Mouse (Mus musculus) embryonic facial prominence, embryonic 14.5 days (tissue): Measurements from ENCODE around the gene Echdc3. TPM values are rescaled to one million over a fixed set of nuclear protein-coding genes. Genes with fewer than 3 reads are reported as not detected.

Source experiments
- ATAC-seq: fragments of 200-750 bp; cut with Nextera tagmentation; 2 replicates; pipeline ENCODE4 v1.8.0; 2017; ENCODE audit warnings: low read depth, moderate number of reproducible peaks, moderate TSS enrichment
- DNase-seq: peaks from one replicate; pipeline ENCODE4 v3.0.0-alpha.2; 2015; ENCODE audit warnings: low spot score
- H3K27ac ChIP-seq: fragments of 300-500 bp; sonication (generic); replicated peaks from 2 replicates; pipeline ENCODE4 v1.5.1; 2014; ENCODE audit warnings: low read depth, mild to moderate bottlenecking, low read length, moderate library complexity
- H3K27me3 ChIP-seq: fragments of 300-500 bp; sonication (generic); replicated peaks from 2 replicates; pipeline ENCODE4 v1.6.1; 2014; ENCODE audit warnings: low read length; ENCODE audit not compliant: control insufficient read depth, insufficient read depth
- H3K36me3 ChIP-seq: fragments of 300-500 bp; sonication (generic); 2 replicates; pipeline ENCODE4 v1.6.1; 2014; ENCODE audit warnings: low read length, mixed read lengths; ENCODE audit not compliant: control insufficient read depth, insufficient read depth
- H3K4me1 ChIP-seq: fragments of 300-500 bp; sonication (generic); 2 replicates; pipeline ENCODE4 v1.6.1; 2014; ENCODE audit warnings: antibody characterized with exemption, low read length; ENCODE audit not compliant: control insufficient read depth, insufficient read depth
- H3K4me2 ChIP-seq: fragments of 300-500 bp; sonication (generic); 2 replicates; pipeline ENCODE4 v1.6.1; 2014; ENCODE audit warnings: low read depth, mild to moderate bottlenecking, low read length, moderate library complexity, mixed read lengths
- H3K4me3 ChIP-seq: fragments of 300-500 bp; sonication (generic); 2 replicates; pipeline ENCODE4 v1.5.1; 2014; ENCODE audit warnings: low read depth, mild to moderate bottlenecking, low read length
- H3K9ac ChIP-seq: fragments of 300-500 bp; sonication (generic); 2 replicates; pipeline ENCODE4 v1.6.1; 2014; ENCODE audit warnings: low read depth, mild to moderate bottlenecking, low read length, moderate library complexity, mixed read lengths
- H3K9me3 ChIP-seq: fragments of 300-500 bp; sonication (generic); 2 replicates; pipeline ENCODE4 v1.6.1; 2016; ENCODE audit warnings: low read length; ENCODE audit not compliant: control insufficient read depth
- WGBS: fragments of 180-500 bp; shearing (Covaris S2); extraction: QIAGEN DNeasy Blood & Tissue Kit; methylation state at CpG from one replicate; pipeline ENCODE4 v1.1.7; 2014; 5-methylcytosine and 5-hydroxymethylcytosine counted together
- polyA plus RNA-seq: library from polyadenylated mRNA; unstranded; fragments of >200 nt; fragmentation: Nextera tagmentation; extraction: Ambion mirVana; gene quantifications from 2 replicates; pipeline ENCODE4 v1.2.1, GENCODE M21; 2014

Gene Echdc3
- polyA plus RNA-seq, 1 experiment from 2014 or later: 3.5 TPM

DNA sequence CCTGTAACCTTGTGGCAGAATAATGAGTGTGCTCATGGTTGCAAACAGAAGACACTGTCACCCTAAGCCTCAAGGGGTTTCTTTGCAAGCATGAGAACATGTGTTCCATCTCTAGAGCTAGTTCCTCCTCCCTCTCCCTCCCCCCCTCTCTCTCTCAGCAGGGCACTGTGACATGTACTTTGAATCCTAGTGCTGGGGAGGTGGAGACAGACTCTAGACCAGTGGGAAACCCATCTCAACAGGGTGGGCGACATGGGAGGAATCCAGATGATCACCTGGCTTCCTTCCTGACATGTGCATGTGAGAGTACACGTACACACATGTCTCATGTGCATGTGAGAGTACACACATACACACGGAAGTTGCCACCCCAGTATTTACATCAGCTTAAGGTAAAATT lies 3.1 kb downstream of the Echdc3 start:
- DNase-seq: no peak
- WGBS: 81% methylated on average over 3 of the region's 3 CpGs
- H3K4me3 ChIP-seq: no peak overlapping the region
- H3K9me3 ChIP-seq: no peaks in the 10 kb centered on the region
- no peaks in the 10 kb centered on the region for H3K27me3 ChIP-seq
- ATAC-seq: no peak
- H3K4me1 ChIP-seq: peaks cover 11% of the 10 kb centered on the region
- no peaks in the 10 kb centered on the region for H3K36me3 ChIP-seq
- H3K9ac ChIP-seq: no peak overlapping the region
- no peak overlapping the region for H3K27ac ChIP-seq
- no peak overlapping the region for H3K4me2 ChIP-seq

DNA sequence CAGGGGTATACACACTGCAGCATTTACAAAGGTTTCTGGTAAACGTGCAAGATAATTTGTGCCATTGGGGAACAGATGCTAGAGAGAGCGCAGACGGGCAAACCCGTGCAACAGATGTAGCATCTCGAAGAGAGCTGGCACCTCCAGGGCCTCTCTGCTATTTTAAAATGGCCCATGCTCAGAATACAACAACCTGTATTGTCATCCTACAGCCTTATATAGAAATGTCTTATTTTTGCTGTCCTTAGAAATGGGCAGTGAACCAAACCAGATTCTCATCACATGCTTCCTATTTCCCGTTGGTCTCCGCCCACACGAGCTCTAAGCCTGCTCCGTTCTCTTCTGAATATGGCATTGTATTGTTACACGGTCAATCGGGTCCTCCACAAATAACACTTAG lies 3.7 kb downstream of the Echdc3 start:
- Histone ChIP-seq H3K36me3 (no peaks in the 10 kb centered on the region), H3K4me2 (no peak overlapping the region), H3K27me3 (no peaks in the 10 kb centered on the region), H3K4me1 (peaks cover 11% of the 10 kb centered on the region), H3K4me3 (no peak overlapping the region), H3K27ac (no peak overlapping the region), H3K9ac (no peak overlapping the region), H3K9me3 (no peaks in the 10 kb centered on the region)
- DNase-seq: no peak
- no peak for ATAC-seq
- WGBS: 64% methylated on average over 11 of the region's 11 CpGs

DNA sequence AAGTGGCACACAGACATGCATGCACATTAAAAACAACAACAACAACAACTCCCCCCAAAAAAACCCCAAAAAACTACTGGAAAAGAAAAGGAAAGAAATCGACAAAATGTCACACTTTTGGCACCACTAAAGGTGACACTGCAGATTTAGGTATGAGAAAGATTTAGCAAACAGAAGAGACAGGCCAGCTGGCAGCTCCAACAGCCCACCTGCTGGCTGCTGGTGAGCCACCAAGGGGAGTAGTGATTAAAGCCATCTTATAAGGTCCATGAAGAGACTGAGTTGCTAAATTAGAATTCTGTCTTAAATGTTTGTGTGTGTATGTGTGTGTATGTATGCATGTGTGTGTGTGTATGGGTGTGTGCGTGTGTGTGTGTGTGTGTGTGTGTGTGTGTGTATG lies 5.1 kb downstream of the Echdc3 start:
- Histone ChIP-seq H3K9ac (no peak overlapping the region), H3K9me3 (no peaks in the 10 kb centered on the region), H3K27ac (no peak overlapping the region), H3K4me1 (peaks cover 8% of the 10 kb centered on the region), H3K36me3 (no peaks in the 10 kb centered on the region), H3K27me3 (no peaks in the 10 kb centered on the region), H3K4me3 (no peak overlapping the region), H3K4me2 (no peak overlapping the region)
- WGBS: 95% methylated on average over 2 of the region's 2 CpGs
- ATAC-seq (no peak), DNase-seq (no peak)

DNA sequence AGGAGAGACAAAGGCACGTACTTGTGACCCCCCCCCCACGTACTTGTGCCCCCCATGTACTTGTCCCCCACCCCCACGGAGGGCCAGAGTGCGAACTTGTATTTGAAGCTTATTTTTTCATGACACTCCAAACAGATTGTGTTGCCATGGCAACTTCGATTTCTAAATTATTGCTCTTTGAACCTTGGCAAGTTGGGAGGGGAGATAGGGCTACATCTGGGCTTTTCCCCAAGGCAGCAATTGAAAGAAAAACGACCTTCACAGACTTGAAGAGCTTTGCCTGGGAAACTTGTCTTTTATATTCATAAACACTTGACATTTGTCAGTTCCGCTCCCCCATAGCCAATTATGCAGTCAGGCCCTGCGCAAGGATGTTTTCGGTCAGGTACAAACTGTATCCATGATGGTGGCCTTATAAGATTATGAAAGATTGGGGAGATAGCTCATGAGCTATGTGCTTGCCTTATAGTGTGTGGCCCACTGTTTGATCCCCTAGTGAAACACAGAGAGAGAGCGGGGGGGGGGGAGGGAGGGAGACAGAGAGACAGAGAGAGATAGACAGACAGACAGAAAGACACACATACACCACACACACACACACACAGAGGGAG lies 16.4 kb downstream of the Echdc3 start:
- Histone ChIP-seq H3K4me1 (peaks cover 12% of the 10 kb centered on the region), H3K27me3 (no peaks in the 10 kb centered on the region), H3K4me2 (no peak overlapping the region), H3K9me3 (no peaks in the 10 kb centered on the region), H3K27ac (no peak overlapping the region), H3K9ac (no peak overlapping the region), H3K4me3 (no peak overlapping the region), H3K36me3 (no peaks in the 10 kb centered on the region)
- no peak for DNase-seq
- 44% methylated on average over 9 of the region's 10 CpGs for WGBS
- ATAC-seq: no peak

DNA sequence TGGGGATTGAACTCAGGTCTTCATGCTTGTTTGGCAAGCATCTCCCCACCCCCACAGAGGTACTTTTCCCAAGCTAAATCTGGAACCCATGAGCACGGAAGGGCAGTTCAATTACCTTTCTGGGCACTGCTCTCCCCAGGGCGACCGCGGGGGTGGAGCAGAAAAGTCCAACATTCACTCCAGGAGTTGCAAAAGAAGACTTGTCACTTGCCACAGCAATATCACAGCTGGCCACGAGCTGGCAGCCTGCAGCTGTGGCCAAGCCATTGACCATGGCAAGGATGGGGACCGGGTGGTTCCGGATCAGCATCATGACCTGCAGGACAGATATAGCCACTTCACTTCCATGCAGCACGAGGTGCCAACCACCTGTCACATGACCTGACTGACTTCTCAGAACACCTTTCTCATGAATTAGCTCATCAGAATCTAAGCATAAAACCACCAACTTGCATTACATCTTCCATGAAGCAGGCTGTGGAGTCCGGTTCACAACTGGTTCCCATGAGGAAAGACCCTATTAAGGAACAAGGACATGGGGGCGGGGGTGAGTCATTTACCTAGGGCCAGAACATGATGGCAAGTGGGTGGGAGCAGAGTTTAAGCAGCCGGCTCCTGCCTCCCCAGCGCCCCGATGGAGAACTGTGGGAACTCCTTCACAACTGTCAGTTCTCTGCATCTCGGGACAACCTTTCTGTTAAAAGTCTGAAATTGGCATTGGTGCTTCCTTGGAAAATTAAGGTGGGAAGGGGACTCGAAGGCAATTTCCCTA lies 17.2 kb downstream of the Echdc3 start:
- H3K4me2 ChIP-seq: no peak overlapping the region
- H3K4me1 ChIP-seq: peaks cover 12% of the 10 kb centered on the region
- no peak overlapping the region for H3K9ac ChIP-seq
- no peaks in the 10 kb centered on the region for H3K36me3 ChIP-seq
- no peak overlapping the region for H3K4me3 ChIP-seq
- no peak for ATAC-seq
- no peak overlapping the region for H3K27ac ChIP-seq
- no peak for DNase-seq
- H3K9me3 ChIP-seq: no peaks in the 10 kb centered on the region
- 63% methylated on average over 15 of the region's 15 CpGs for WGBS
- no peaks in the 10 kb centered on the region for H3K27me3 ChIP-seq

DNA sequence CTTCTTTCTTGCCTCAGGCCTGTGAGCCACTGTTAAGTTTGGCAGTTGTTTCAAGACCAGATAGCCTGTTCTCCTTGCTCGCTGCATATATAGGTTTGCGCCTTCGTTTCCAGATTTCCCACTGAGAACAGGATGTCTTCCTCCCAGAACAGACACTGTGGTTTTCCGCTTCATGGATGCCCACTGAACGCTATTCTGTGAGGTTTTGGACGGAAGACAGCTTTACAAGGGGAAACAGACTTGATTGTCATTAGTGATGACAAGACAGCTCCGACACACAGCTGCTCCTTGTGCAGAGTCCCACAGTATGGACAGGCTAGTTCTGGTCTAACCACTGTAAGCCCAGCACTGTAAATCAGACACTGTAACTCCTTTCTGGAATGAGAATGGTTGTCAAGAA lies 18.3 kb downstream of the Echdc3 start:
- no peaks in the 10 kb centered on the region for H3K27me3 ChIP-seq
- H3K9me3 ChIP-seq: no peaks in the 10 kb centered on the region
- H3K4me3 ChIP-seq: no peak overlapping the region
- peaks cover 12% of the 10 kb centered on the region for H3K4me1 ChIP-seq
- 57% methylated on average over 7 of the region's 7 CpGs for WGBS
- H3K27ac ChIP-seq: no peak overlapping the region
- ATAC-seq: no peak
- H3K4me2 ChIP-seq: no peak overlapping the region
- no peak overlapping the region for H3K9ac ChIP-seq
- H3K36me3 ChIP-seq: no peaks in the 10 kb centered on the region
- DNase-seq: no peak

DNA sequence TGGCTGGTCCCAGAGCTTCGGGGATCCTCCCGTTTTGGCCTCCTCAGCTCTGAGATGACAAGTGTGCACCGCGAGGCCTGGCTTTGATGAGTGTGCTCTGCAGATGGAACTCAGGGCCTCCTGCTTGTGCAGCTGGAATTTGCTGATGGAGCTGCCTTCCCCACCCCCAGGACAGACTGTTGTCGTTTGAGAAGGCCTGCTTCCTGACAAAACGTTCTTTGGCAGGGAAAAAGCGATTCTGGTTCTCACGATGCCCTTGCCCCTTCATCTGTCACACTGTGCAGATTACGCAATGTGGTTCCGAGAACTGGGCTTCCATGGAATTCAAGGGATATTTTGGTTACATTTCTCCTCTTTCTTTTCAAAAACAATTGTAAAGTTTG lies 19.3 kb downstream of the Echdc3 start:
- no peak for ATAC-seq
- no peaks in the 10 kb centered on the region for H3K27me3 ChIP-seq
- H3K4me2 ChIP-seq: no peak overlapping the region
- 35% methylated on average over 10 of the region's 10 CpGs for WGBS
- H3K36me3 ChIP-seq: no peaks in the 10 kb centered on the region
- DNase-seq: peak; percentile 45
- no peak overlapping the region for H3K4me3 ChIP-seq
- peaks cover 12% of the 10 kb centered on the region for H3K4me1 ChIP-seq
- H3K27ac ChIP-seq: no peak overlapping the region
- no peaks in the 10 kb centered on the region for H3K9me3 ChIP-seq
- H3K9ac ChIP-seq: no peak overlapping the region

DNA sequence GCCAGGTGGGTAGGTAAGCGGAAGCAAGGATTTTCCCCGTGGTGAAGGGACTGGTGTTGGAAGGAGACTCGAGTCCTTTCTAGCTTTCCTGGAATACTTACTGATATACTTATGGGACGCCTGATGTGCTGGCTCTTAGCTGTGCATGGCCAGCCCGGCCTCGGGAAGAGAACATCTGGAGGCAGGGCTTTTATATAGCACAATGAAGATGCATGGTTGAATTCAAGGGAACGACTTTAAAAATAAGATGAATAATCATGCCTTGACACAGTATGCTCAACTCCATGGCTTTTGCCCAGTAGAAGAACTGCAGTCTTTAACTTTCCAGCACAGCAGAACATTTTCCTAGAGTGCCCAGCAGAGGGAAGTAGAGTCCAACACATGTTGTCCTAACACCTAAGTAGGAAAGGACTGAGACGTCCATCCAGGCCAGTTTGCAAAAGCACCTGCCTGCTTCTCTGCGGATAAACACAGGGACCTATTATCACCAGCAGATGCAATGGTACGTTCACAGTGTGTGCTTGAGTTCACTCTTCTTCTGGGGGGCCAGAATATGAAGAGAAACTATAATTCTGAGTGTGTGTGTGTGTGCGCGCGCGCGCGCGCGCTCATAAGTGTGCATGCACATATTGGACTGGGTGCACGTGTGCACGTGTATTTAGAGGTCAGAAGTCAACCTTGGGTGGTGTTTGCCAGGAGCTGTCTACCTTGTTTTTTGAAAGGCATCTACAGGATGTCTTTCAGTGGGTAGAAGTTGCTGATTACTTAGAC lies 19.8 kb downstream of the Echdc3 start:
- H3K4me3 ChIP-seq: no peak overlapping the region
- peaks cover 12% of the 10 kb centered on the region for H3K4me1 ChIP-seq
- no peaks in the 10 kb centered on the region for H3K9me3 ChIP-seq
- ATAC-seq: peak; percentile 50; the same call in 1 of the 2 replicates
- H3K36me3 ChIP-seq: no peaks in the 10 kb centered on the region
- H3K4me2 ChIP-seq: no peak overlapping the region
- H3K27me3 ChIP-seq: no peaks in the 10 kb centered on the region
- DNase-seq: peak; percentile 87
- 65% methylated on average over 20 of the region's 20 CpGs for WGBS
- H3K9ac ChIP-seq: no peak overlapping the region
- no peak overlapping the region for H3K27ac ChIP-seq
